Mouse (Mus musculus) forebrain, embryonic 12.5 days (tissue): ENCODE results near the gene Elf5. TPM values are rescaled to one million over a fixed set of nuclear protein-coding genes. Genes with fewer than 3 reads are reported as not detected.

Source experiments
- ATAC-seq: fragments of 200-750 bp; cut with Nextera tagmentation; 2 replicates; pipeline ENCODE4 v1.8.0; 2017; ENCODE audit warnings: moderate TSS enrichment; ENCODE audit not compliant: low FRiP score
- H3K27ac ChIP-seq: fragments of 300-500 bp; sonication (generic); 2 replicates; pipeline ENCODE4 v1.5.1; 2016; ENCODE audit warnings: mild to moderate bottlenecking
- H3K27me3 ChIP-seq: fragments of 300-500 bp; sonication (generic); 2 replicates; pipeline ENCODE4 v1.6.1; 2016; ENCODE audit warnings: mild to moderate bottlenecking
- H3K36me3 ChIP-seq: fragments of 300-500 bp; sonication (generic); replicated peaks from 2 replicates; pipeline ENCODE4 v1.6.1; 2016; ENCODE audit warnings: mild to moderate bottlenecking
- H3K4me1 ChIP-seq: fragments of 300-500 bp; sonication (generic); 2 replicates; pipeline ENCODE4 v1.6.1; 2016
- H3K4me2 ChIP-seq: fragments of 300-500 bp; sonication (generic); 2 replicates; pipeline ENCODE4 v1.6.1; 2016; ENCODE audit warnings: mild to moderate bottlenecking, moderate library complexity
- H3K4me3 ChIP-seq: fragments of 300-500 bp; sonication (generic); replicated peaks from 2 replicates; pipeline ENCODE4 v1.5.1; 2016; ENCODE audit warnings: mild to moderate bottlenecking
- H3K9ac ChIP-seq: fragments of 300-500 bp; sonication (generic); 2 replicates; pipeline ENCODE4 v1.6.1; 2016; ENCODE audit warnings: mild to moderate bottlenecking
- H3K9me3 ChIP-seq: fragments of 300-500 bp; sonication (generic); 2 replicates; pipeline ENCODE4 v1.6.1; 2016
- WGBS: fragments of 180-500 bp; shearing (Covaris S2); methylation state at CpG from one replicate; pipeline ENCODE4 v1.1.7; 2016; 5-methylcytosine and 5-hydroxymethylcytosine counted together
- polyA plus RNA-seq: library from polyadenylated mRNA; unstranded; fragments of >200 nt; fragmentation: Nextera tagmentation; extraction: Ambion mirVana; gene quantifications from 2 replicates; pipeline ENCODE4 v1.2.1, GENCODE M21; 2016

The Elf5 gene
- polyA plus RNA-seq, 1 experiment from 2014 or later, result 0.60 TPM

GRCm38 (mm10) chr2:103439710-103440109, 28.2 kb downstream of the Elf5 start:
- no peaks in the 10 kb centered on the region for H3K4me1 ChIP-seq
- H3K9ac ChIP-seq, result 0 out of 2 replicates have a peak overlapping the region, but pooled peaks have one; percentile 18
- H3K27ac ChIP-seq, result no peak overlapping the region
- 4% methylated on average over 12 of the region's 12 CpGs for WGBS
- no peaks in the 10 kb centered on the region for H3K27me3 ChIP-seq
- no peaks in the 10 kb centered on the region for H3K36me3 ChIP-seq
- ATAC-seq, result peak; percentile 72; the same call in 1 of the 2 replicates
- H3K4me3 ChIP-seq, result peak overlapping the region; percentile 26
- H3K9me3 ChIP-seq, result no peaks in the 10 kb centered on the region
- H3K4me2 ChIP-seq, result peak overlapping the region; percentile 49

GRCm38 (mm10) chr2:103445776-103446175, 34.3 kb downstream of the Elf5 start:
- H3K4me3 ChIP-seq, result no peak overlapping the region
- no peak overlapping the region for H3K4me2 ChIP-seq
- H3K27ac ChIP-seq, result no peak overlapping the region
- no peak for ATAC-seq
- no peaks in the 10 kb centered on the region for H3K9me3 ChIP-seq
- H3K4me1 ChIP-seq, result no peaks in the 10 kb centered on the region
- no peaks in the 10 kb centered on the region for H3K27me3 ChIP-seq
- WGBS, result 63% methylated on average over 6 of the region's 6 CpGs
- H3K9ac ChIP-seq, result no peak overlapping the region
- H3K36me3 ChIP-seq, result no peaks in the 10 kb centered on the region

- no peak for ATAC-seq
- Histone ChIP-seq H3K27ac (no peak overlapping the region), H3K36me3 (no peaks in the 10 kb centered on the region), H3K4me2 (no peak overlapping the region), H3K4me1 (no peaks in the 10 kb centered on the region), H3K9ac (no peak overlapping the region), H3K27me3 (no peaks in the 10 kb centered on the region), H3K4me3 (no peak overlapping the region), H3K9me3 (no peaks in the 10 kb centered on the region)
- 92% methylated on average over 6 of the region's 6 CpGs for WGBS
These were observed 34.8 kb downstream of the Elf5 start for GRCm38 (mm10) chr2:103446326-103446725.

DNA sequence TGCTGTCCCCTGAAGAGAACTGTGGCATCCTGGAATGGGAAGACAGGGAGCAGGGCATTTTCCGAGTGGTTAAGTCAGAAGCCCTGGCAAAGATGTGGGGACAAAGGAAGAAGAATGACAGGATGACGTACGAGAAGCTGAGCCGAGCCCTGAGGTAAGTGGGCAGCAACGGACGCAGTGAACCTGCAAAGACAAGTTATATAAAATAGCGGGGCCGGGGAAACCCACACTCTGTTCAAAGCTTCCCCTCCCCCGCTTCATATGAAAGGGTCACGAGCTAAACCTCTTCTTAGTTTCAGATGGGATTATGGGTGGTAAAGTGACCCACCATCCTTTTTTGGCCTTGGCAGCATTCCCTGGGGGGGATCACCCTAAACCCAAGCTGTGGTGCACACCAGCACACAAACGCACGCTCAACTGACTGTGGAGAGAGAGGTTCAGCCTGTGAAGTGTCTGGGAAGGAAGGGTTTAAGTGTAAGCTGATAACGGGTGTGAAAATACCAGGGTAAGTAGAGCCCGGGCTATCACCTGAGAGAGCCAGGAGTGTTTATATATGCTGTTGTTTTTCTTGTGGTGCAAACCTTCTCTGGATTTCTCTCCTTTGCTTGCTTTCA, 37.6 kb downstream of the Elf5 start:
- ATAC-seq, result no peak
- no peak overlapping the region for H3K4me3 ChIP-seq
- WGBS, result 67% methylated on average over 14 of the region's 14 CpGs

DNA sequence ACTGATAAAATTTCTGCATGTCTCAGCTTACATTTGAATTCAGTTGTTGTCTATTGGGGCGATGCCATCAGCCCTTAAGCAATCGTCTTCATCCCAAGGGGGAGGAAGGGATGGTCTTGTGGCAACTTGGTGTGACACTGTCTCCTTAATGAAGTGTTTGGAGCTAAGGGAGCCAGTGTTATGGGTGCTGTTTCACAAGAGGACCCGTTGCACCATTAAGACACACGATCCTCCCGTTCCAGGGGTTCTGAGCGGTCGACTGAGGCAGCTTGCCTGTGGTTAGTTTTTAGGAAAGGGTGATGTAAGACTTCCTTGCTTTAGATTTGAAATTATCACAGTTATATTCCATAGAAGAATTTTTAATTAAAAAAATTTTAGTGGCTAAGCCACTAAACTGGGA, 38.3 kb downstream of the Elf5 start:
- WGBS, result 90% methylated on average over 7 of the region's 7 CpGs

More for the DNA sequence above, 37.6 kb downstream of the Elf5 start:
- H3K27ac ChIP-seq, result no peak overlapping the region
- H3K27me3 ChIP-seq, result no peaks in the 10 kb centered on the region
- no peaks in the 10 kb centered on the region for H3K9me3 ChIP-seq
- no peaks in the 10 kb centered on the region for H3K4me1 ChIP-seq
- H3K4me2 ChIP-seq, result no peak overlapping the region
- H3K36me3 ChIP-seq, result peaks cover 15% of the 10 kb centered on the region
- no peak overlapping the region for H3K9ac ChIP-seq

GRCm38 (mm10) chr2:103450267-103450666, 38.8 kb downstream of the Elf5 start:
- no peak for ATAC-seq
- Histone ChIP-seq H3K4me3 (no peak overlapping the region), H3K27ac (no peak overlapping the region), H3K4me1 (no peaks in the 10 kb centered on the region), H3K4me2 (no peak overlapping the region), H3K27me3 (no peaks in the 10 kb centered on the region), H3K9me3 (no peaks in the 10 kb centered on the region), H3K9ac (no peak overlapping the region), H3K36me3 (peaks cover 27% of the 10 kb centered on the region)
- 92% methylated on average over 8 of the region's 8 CpGs for WGBS

More for the DNA sequence above, 38.3 kb downstream of the Elf5 start:
- Histone ChIP-seq H3K4me1 (no peaks in the 10 kb centered on the region), H3K9me3 (no peaks in the 10 kb centered on the region), H3K27ac (no peak overlapping the region), H3K4me3 (no peak overlapping the region), H3K36me3 (peaks cover 22% of the 10 kb centered on the region), H3K9ac (no peak overlapping the region), H3K4me2 (no peak overlapping the region), H3K27me3 (no peaks in the 10 kb centered on the region)
- ATAC-seq, result no peak

- Histone ChIP-seq H3K9ac (no peak overlapping the region), H3K9me3 (no peaks in the 10 kb centered on the region)
These were observed 41.1 kb downstream of the Elf5 start for GRCm38 (mm10) chr2:103452550-103452949.

GRCm38 (mm10) chr2:103455748-103456147, 44.3 kb downstream of the Elf5 start:
- H3K27me3 ChIP-seq, result no peaks in the 10 kb centered on the region
- no peaks in the 10 kb centered on the region for H3K9me3 ChIP-seq
- peaks cover 70% of the 10 kb centered on the region for H3K36me3 ChIP-seq
- WGBS, result 95% methylated on average over 7 of the region's 7 CpGs
- H3K9ac ChIP-seq, result no peak overlapping the region
- no peak overlapping the region for H3K27ac ChIP-seq
- ATAC-seq, result no peak
- H3K4me3 ChIP-seq, result no peak overlapping the region
- H3K4me2 ChIP-seq, result no peak overlapping the region
- no peaks in the 10 kb centered on the region for H3K4me1 ChIP-seq

More at GRCm38 (mm10) chr2:103452550-103452949, 41.1 kb downstream of the Elf5 start:
- 94% methylated on average over 5 of the region's 5 CpGs for WGBS
- H3K27ac ChIP-seq, result no peak overlapping the region
- H3K36me3 ChIP-seq, result peaks cover 42% of the 10 kb centered on the region
- no peak overlapping the region for H3K4me3 ChIP-seq
- H3K27me3 ChIP-seq, result no peaks in the 10 kb centered on the region
- no peak overlapping the region for H3K4me2 ChIP-seq
- ATAC-seq, result no peak
- no peaks in the 10 kb centered on the region for H3K4me1 ChIP-seq

GRCm38 (mm10) chr2:103456646-103457045, 45.2 kb downstream of the Elf5 start:
- H3K36me3 ChIP-seq, result peaks cover 76% of the 10 kb centered on the region

GRCm38 (mm10) chr2:103457048-103457447, 45.6 kb downstream of the Elf5 start:
- Histone ChIP-seq H3K4me3 (no peak overlapping the region), H3K9ac (no peak overlapping the region), H3K4me2 (no peak overlapping the region), H3K36me3 (peaks cover 80% of the 10 kb centered on the region), H3K9me3 (no peaks in the 10 kb centered on the region), H3K27me3 (no peaks in the 10 kb centered on the region), H3K27ac (no peak overlapping the region), H3K4me1 (no peaks in the 10 kb centered on the region)
- WGBS, result 90% methylated on average over 5 of the region's 5 CpGs
- no peak for ATAC-seq

More at GRCm38 (mm10) chr2:103456646-103457045, 45.2 kb downstream of the Elf5 start:
- Histone ChIP-seq H3K9ac (no peak overlapping the region), H3K27me3 (no peaks in the 10 kb centered on the region), H3K4me2 (no peak overlapping the region), H3K27ac (no peak overlapping the region), H3K4me1 (no peaks in the 10 kb centered on the region), H3K4me3 (no peak overlapping the region), H3K9me3 (no peaks in the 10 kb centered on the region)
- WGBS, result 26% methylated on average over 10 of the region's 10 CpGs
- ATAC-seq, result peak; percentile 83

GRCm38 (mm10) chr2:103457628-103458027, 46.1 kb downstream of the Elf5 start:
- peaks cover 84% of the 10 kb centered on the region for H3K36me3 ChIP-seq

GRCm38 (mm10) chr2:103459069-103459468, 47.6 kb downstream of the Elf5 start:
- WGBS, result 94% methylated on average over 10 of the region's 10 CpGs
- no peaks in the 10 kb centered on the region for H3K27me3 ChIP-seq
- ATAC-seq, result no peak
- no peaks in the 10 kb centered on the region for H3K9me3 ChIP-seq
- H3K4me3 ChIP-seq, result no peak overlapping the region
- no peaks in the 10 kb centered on the region for H3K4me1 ChIP-seq
- H3K9ac ChIP-seq, result no peak overlapping the region
- H3K27ac ChIP-seq, result no peak overlapping the region
- H3K4me2 ChIP-seq, result no peak overlapping the region
- H3K36me3 ChIP-seq, result peaks cover 77% of the 10 kb centered on the region

More at GRCm38 (mm10) chr2:103457628-103458027, 46.1 kb downstream of the Elf5 start:
- Histone ChIP-seq H3K9me3 (no peaks in the 10 kb centered on the region), H3K4me3 (no peak overlapping the region), H3K4me2 (no peak overlapping the region), H3K4me1 (no peaks in the 10 kb centered on the region), H3K27ac (no peak overlapping the region), H3K27me3 (no peaks in the 10 kb centered on the region), H3K9ac (no peak overlapping the region)
- ATAC-seq, result no peak
- 90% methylated on average over 7 of the region's 7 CpGs for WGBS

DNA sequence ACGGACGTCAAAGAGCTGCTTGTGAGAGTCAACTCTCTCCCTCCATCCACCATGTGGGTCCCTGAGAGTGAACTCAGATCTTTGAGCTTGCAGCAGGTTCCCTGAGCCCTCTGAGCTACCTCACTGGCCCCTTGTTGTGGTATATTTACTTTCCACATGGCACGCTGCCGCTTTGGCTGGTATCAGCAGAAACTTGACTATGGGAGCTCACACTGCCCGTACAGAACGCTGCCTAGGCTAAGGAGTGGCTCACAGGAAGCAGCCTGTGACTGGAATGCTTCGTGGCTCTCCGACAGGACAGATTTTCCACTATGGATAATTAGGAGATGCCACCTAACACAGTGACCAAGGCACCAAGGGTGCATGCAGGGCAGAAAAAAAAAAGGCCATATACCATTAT, 49.7 kb downstream of the Elf5 start:
- Histone ChIP-seq H3K4me2 (no peak overlapping the region), H3K36me3 (peaks cover 74% of the 10 kb centered on the region), H3K9me3 (no peaks in the 10 kb centered on the region), H3K27me3 (no peaks in the 10 kb centered on the region), H3K4me3 (no peak overlapping the region), H3K4me1 (no peaks in the 10 kb centered on the region), H3K9ac (no peak overlapping the region), H3K27ac (0 out of 2 replicates have a peak overlapping the region, but pooled peaks have one; percentile 27)
- WGBS, result 84% methylated on average over 8 of the region's 8 CpGs
- no peak for ATAC-seq
